Mouse (Mus musculus): Measurements from ENCODE around the gene Klhl32. TPM values are rescaled to one million over a fixed set of nuclear protein-coding genes. Genes with fewer than 3 reads are reported as not detected.
A peak's percentile ranks its signal among the peaks of the same experiment; 100 is the strongest.

The Klhl32 gene
- polyA plus RNA-seq (2012; rRNA removed) = 1.9 and 2.1 TPM in 2 replicates

DNA sequence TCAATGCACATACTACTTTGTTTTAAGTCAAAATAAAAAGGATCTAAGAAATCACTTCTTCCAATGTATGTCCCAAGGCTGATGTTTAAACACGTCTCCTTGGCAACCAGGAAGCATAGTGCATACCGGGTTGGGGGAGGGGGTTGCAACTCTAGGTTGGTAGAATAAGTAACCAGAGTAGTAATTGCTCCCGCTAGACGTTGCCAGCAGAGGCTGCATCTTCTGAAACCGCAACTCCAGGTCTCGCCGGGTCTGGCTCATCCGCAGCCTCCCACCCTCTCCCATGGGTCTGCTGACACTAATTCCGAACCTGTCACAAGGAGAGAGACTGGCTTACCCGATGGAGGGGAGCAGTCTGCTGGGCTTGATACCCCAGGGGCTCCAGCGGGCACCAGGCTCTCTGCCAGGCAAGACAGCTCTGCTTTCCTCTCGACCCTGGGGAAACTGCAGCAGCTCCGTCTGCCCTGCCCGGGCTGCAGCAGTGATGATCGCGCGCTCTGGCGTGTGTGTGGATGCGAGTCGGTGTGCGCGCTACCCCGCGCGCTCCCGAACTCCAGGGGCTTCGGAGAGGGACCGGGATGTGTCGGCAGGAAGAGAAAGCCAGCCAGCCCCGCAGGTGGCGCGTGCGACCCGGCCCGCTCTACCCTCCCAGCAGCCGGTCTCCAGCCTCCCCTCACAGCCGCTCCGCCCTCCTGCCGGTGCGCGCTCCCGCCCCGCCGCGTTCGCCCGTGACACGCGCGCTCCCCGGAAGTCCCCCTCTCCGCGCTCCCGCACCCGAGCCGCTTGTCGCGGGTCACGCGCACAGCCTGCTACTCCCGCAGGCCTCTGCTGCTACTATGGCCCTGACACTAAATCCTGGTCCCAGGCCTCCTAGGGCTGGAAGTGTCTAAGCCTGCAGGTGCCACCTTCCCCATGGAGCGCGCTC is at the start of gene Klhl32:
Gene Klhl32, minus strand, starts transcription at position 724 of the 925 bp plus-strand sequence.
- Histone ChIP-seq H3K27ac (ENCODE audit: insufficient read depth, low read depth, low read length) (peak within 1 kb of the TSS; percentile 43; the same call in 1 of the 2 replicates), H3K4me3 (ENCODE audit: insufficient read depth, low read depth, low read length) (peak within 1 kb of the TSS; percentile 83), H3K4me1 (ENCODE audit: control insufficient read depth, insufficient read depth, low read length) (no peaks in the 10 kb centered on the region), H3K27me3 (replicated peaks; ENCODE audit: control insufficient read depth, insufficient read depth, low read length) (no peaks in the 10 kb centered on the region), H3K36me3 (ENCODE audit: control insufficient read depth, insufficient read depth, low read length) (no peaks in the 10 kb centered on the region)
- peak; percentile 77 for DNase-seq
- TF ChIP-seq CTCF (conservative IDR thresholded peaks at IDR 0.05; ENCODE audit: insufficient read depth, insufficient read length, low read depth, low read length) (no peak), POLR2A (IDR thresholded peaks at IDR 0.05; ENCODE audit: low read depth, low read length) (no peak)
- under 1% methylated on average over 63 of the region's 63 CpGs for WGBS

DNA sequence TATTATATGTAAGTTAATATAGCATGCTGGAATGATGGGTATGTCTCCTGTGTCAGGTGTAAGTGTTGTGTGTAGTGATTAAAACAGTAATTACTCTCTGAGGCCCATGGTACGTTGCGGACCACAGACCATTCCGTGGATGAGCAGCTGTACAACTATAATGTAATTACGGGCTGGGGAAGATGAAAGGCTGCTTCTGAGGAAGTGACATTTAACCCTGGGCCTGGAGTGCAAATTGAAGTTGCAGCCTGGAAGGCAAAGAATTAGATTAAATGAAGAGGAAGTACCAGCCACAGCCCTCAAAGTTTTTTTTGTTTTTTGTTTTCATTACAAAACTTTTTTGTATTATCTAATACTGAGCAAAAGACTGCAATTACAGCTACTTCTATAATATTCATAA is 48.2 kb upstream of the Klhl32 start:
- WGBS = 15% methylated on average over 4 of the region's 4 CpGs
- no peaks in the 10 kb centered on the region for H3K27me3 ChIP-seq (replicated peaks; ENCODE audit: control insufficient read depth, insufficient read depth, low read length)
- DNase-seq = peak; percentile 9
- H3K4me1 ChIP-seq (ENCODE audit: control insufficient read depth, insufficient read depth, low read length) = peaks cover 3% of the 10 kb centered on the region
- H3K27ac ChIP-seq (ENCODE audit: insufficient read depth, low read depth, low read length) = no peak overlapping the region
- no peak for TF ChIP-seq CTCF (conservative IDR thresholded peaks at IDR 0.05; ENCODE audit: insufficient read depth, insufficient read length, low read depth, low read length)
- TF ChIP-seq POLR2A (IDR thresholded peaks at IDR 0.05; ENCODE audit: low read depth, low read length) = no peak
- 0 out of 2 replicates have a peak overlapping the region, but pooled peaks have one; percentile 37 for H3K4me3 ChIP-seq (ENCODE audit: insufficient read depth, low read depth, low read length)
- no peaks in the 10 kb centered on the region; the same call in 1 of the 2 replicates for H3K36me3 ChIP-seq (ENCODE audit: control insufficient read depth, insufficient read depth, low read length)

DNA sequence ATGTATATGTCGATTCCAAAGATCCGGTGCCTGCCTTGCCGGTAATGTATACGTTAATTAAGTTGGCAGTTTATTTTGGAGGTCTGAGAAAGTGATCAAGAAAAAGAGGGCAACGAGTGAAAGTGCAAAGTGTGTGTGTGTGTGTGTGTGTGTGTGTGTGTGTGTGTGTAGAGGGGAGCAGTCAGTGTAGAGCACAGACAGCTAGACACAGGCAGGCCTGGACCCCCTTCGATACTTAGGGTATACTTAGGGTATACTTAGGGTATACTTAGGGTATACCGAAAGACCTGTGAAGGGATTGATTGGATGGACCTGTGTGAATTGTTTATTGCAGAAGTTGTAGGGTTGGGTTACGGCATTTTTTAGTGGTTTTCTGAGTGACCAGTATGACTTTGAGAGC is 47.7 kb upstream of the Klhl32 start:
- Histone ChIP-seq H3K4me3 (ENCODE audit: insufficient read depth, low read depth, low read length) (peak overlapping the region; percentile 87), H3K36me3 (ENCODE audit: control insufficient read depth, insufficient read depth, low read length) (no peaks in the 10 kb centered on the region; the same call in 1 of the 2 replicates), H3K27me3 (replicated peaks; ENCODE audit: control insufficient read depth, insufficient read depth, low read length) (no peaks in the 10 kb centered on the region), H3K4me1 (ENCODE audit: control insufficient read depth, insufficient read depth, low read length) (peaks cover 3% of the 10 kb centered on the region), H3K27ac (ENCODE audit: insufficient read depth, low read depth, low read length) (no peak overlapping the region)
- 17% methylated on average over 8 of the region's 8 CpGs for WGBS
- peak; percentile 13 for DNase-seq
- TF ChIP-seq CTCF (conservative IDR thresholded peaks at IDR 0.05; ENCODE audit: insufficient read depth, insufficient read length, low read depth, low read length) = no peak
- no peak for TF ChIP-seq POLR2A (IDR thresholded peaks at IDR 0.05; ENCODE audit: low read depth, low read length)

DNA sequence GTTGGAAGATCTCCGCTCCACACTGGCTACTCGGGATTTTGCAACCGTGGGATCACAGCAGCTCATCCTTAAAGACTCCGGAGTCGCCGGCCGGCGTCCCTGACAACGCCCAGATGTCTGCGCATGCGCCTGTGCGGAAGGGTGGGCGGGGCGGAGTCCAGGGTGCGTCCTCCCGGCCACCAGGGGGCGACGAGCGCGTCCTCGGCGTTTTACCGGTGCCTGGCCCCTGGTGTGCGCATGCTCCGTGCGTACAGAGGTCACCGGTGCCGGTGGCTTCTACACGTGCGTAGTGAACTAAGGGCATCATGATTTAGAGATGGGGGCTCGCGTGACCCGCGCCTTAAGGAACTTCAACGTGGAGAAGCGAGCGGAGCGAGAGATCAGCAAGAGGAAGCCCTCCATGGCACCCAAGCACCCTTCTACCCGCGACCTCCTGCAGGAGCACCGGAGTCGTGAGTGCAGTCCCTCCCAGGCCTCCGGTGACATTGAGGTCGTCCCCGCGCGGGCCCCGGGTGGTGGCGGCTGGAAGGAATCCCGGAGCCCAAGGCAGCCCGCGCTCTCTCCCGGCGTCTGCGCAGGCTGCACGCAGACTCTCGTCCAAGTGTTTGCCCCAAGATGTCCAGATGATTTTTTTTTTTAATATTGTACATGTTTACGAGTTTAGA is 47.1 kb upstream of the Klhl32 start, which contains the start of gene Ndufaf4:
Gene Ndufaf4, plus strand, starts transcription at position 233 of the 665 bp plus-strand sequence.
- peak within 1 kb of the TSS; percentile 87 for H3K4me3 ChIP-seq (ENCODE audit: insufficient read depth, low read depth, low read length)
- DNase-seq = peak; percentile 98
- peaks cover 3% of the 10 kb centered on the region for H3K4me1 ChIP-seq (ENCODE audit: control insufficient read depth, insufficient read depth, low read length)
- no peaks in the 10 kb centered on the region for H3K27me3 ChIP-seq (replicated peaks; ENCODE audit: control insufficient read depth, insufficient read depth, low read length)
- no peaks in the 10 kb centered on the region; the same call in 1 of the 2 replicates for H3K36me3 ChIP-seq (ENCODE audit: control insufficient read depth, insufficient read depth, low read length)
- 1% methylated on average over 58 of the region's 58 CpGs for WGBS
- peak; percentile 89; the same call in 1 of the 2 replicates for TF ChIP-seq CTCF (conservative IDR thresholded peaks at IDR 0.05; ENCODE audit: insufficient read depth, insufficient read length, low read depth, low read length)
- peak; percentile 31 for TF ChIP-seq POLR2A (IDR thresholded peaks at IDR 0.05; ENCODE audit: low read depth, low read length)
- peak within 1 kb of the TSS; percentile 87 for H3K27ac ChIP-seq (ENCODE audit: insufficient read depth, low read depth, low read length)

DNA sequence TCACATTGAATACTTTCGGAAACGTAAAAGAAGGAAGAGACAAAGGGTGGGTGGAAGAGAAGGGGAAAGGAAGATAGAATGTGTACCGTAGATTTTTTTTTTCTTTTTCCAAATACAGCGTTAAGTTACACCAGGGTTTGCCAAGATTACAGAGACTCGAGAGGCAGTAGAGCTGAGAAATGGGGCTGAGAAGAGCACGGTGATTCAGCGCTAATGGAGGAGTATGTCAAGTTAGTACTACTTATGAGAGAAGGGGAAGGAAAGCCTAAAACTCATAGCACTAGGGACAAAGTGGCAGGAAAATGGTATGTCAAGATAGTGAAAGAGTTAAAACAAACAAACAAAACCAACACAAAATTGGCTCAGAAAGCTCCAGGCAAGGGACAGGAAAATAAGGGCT is 46.4 kb upstream of the Klhl32 start:
- peak overlapping the region; percentile 53 for H3K27ac ChIP-seq (ENCODE audit: insufficient read depth, low read depth, low read length)
- H3K4me3 ChIP-seq (ENCODE audit: insufficient read depth, low read depth, low read length) = peak overlapping the region; percentile 46
- no peaks in the 10 kb centered on the region for H3K27me3 ChIP-seq (replicated peaks; ENCODE audit: control insufficient read depth, insufficient read depth, low read length)
- TF ChIP-seq CTCF (conservative IDR thresholded peaks at IDR 0.05; ENCODE audit: insufficient read depth, insufficient read length, low read depth, low read length) = no peak
- no peak for TF ChIP-seq POLR2A (IDR thresholded peaks at IDR 0.05; ENCODE audit: low read depth, low read length)
- H3K4me1 ChIP-seq (ENCODE audit: control insufficient read depth, insufficient read depth, low read length) = peaks cover 3% of the 10 kb centered on the region
- no peaks in the 10 kb centered on the region; the same call in 1 of the 2 replicates for H3K36me3 ChIP-seq (ENCODE audit: control insufficient read depth, insufficient read depth, low read length)
- WGBS = 9% methylated on average over 7 of the region's 7 CpGs
- DNase-seq = no peak

DNA sequence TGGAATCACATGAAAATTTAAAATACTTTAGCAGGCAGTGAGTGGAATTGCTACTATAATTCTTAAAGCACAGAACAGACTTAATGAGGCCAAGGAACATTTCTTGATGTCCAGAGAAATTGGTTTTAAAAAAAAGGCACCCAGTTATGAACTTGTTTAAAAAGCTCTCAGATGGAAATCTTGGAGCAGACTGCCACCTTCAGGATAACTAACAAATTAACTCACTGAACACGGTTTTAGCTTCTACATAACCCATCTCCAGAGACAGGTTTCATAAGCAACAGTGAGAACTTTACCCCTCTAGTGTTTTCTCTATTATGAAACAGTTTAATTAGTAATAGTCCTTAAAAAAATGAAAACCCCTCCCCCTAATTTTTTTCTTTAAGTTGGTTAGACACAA is 45.9 kb upstream of the Klhl32 start:
- Histone ChIP-seq H3K27me3 (replicated peaks; ENCODE audit: control insufficient read depth, insufficient read depth, low read length) (no peaks in the 10 kb centered on the region), H3K36me3 (ENCODE audit: control insufficient read depth, insufficient read depth, low read length) (no peaks in the 10 kb centered on the region; the same call in 1 of the 2 replicates), H3K4me3 (ENCODE audit: insufficient read depth, low read depth, low read length) (no peak overlapping the region), H3K4me1 (ENCODE audit: control insufficient read depth, insufficient read depth, low read length) (peaks cover 3% of the 10 kb centered on the region), H3K27ac (ENCODE audit: insufficient read depth, low read depth, low read length) (no peak overlapping the region)
- 0% methylated on average over 1 of the region's 1 CpGs for WGBS
- 0 out of 2 replicates have a peak, but pooled peaks have one; percentile 21 for TF ChIP-seq CTCF (conservative IDR thresholded peaks at IDR 0.05; ENCODE audit: insufficient read depth, insufficient read length, low read depth, low read length)
- no peak for TF ChIP-seq POLR2A (IDR thresholded peaks at IDR 0.05; ENCODE audit: low read depth, low read length)
- DNase-seq = peak; percentile 86
